Mouse (Mus musculus) ovary, postnatal 36 days (tissue): ENCODE results near the gene Hs3st3b1.

Experiments used
- DNase-seq: peaks from one replicate; pipeline ENCODE4 v3.0.0; 2022; ENCODE audit warnings: low spot score, mixed read lengths

Hs3st3b1 gene

DNA sequence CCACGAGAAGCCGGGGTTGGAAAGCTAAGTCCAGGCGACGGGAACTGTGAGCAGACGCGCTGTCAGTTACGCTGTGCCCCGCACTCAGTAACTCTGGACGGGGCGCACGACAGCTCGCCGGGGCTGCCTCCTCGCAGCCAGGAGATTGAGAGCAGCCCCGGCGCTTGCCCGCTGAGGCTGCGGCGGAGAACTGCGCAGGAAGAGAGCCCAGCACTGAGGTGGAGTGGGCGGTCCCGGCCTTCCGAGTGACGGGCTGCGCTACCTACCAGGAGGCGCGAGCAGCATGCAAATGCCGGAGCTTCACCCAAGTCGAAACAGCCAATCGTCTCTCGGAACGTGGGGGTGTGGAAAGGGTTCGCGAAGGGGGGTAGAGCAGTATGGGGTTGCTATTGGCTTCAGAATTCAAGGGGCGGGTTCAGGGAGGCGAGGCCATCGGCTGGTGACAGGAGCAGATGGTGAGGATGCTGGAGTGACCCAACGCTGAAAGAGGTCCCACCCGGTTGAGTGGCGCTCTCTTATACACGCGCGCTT lies at the start of gene Hs3st3b1:
Gene Hs3st3b1 (minus strand): TSS at position 200 of the 531 bp plus-strand sequence.
- DNase-seq: peak; percentile 92

GRCm38 (mm10) chr11:63971462-63971861 lies 49.4 kb upstream of the Hs3st3b1 start:
- no peak for DNase-seq

DNA sequence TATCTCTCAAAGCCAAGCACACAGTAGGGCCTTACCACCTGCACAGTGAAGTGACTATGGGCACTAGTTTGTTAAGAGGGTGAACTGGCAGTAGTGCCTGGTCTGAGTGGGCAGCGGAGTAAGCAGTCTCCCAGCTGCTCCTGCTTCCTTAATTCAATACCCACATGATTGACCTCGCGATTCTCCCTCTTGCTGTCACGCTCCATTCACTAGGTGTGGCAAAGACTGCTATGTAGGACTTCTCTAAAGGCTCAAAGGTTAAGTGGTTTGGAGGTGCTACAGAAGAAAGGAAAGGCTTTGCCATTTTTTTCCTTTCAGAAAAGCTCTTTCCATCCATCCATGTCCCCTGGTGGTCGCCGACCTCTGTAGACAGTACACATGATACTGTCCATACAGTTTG lies 48.7 kb upstream of the Hs3st3b1 start:
- no peak for DNase-seq

DNA sequence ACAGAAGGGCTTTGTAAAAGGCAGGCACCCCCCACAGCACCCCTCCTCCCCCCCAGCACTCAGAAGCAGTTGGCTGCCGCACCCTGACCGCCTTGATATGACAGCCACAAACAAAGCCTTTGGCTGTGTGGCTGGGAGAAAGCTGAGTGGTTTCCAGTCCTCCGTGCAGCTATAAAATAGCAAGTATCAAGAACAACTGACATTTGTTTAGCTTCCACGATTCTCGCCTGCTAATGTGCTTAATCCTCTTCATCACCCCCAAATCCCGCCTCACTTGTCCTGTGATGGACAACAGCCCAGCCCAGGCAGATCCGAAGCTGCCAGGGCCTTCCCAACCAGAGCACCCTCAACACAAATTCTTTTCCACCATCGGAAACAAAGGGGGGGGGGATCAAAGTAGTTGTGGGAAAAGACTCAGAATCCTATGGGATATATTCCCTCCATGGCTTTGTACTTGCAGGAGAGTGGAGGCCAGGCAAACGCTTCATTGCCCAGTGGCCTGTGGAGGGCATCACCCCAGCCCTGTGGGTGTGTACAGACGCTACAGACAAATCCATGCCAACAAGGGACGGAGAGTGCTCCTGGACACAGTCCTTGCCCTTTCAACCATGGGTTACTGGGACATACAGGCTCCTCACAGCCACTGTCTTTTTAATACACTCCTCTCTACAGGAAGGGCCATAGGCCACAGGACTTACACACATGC lies 47.3 kb upstream of the Hs3st3b1 start:
- no peak for DNase-seq

GRCm38 (mm10) chr11:63968388-63969035 lies 46.4 kb upstream of the Hs3st3b1 start:
- no peak for DNase-seq

DNA sequence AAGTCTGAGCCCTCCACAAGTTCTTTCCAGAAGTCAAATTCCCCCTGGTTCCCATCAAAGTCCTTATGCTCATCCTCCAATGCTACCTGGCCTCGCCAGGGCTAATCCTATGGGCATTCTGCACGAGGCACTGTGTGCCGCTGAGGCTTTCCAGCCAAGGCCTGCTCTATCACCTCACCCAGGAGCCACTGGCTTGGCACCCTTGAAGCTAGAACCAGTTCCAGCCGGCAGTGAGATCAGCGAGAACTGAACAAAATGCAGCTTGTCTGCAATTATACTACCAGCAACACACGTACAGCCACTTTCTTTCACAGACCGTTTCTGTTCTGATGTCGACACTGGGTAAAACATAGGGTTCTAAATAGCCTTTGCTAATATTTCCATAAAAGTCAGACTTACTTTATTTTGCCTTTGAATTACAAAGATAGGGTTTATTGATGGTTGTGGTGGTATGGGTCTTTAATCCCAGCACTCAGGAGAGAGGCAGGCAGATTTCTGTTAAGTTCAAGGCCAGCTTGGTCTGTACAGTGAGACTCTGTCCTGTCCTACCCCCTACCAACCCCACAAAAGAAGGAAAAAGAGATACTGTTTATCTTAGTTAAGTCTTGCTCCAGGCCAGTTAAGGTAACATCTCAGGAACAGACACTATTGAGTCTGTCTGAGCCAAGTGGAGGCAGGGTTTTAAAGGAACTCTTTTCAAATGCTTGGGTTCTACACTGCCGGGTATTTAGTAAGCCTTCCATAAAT lies 45.7 kb upstream of the Hs3st3b1 start:
- DNase-seq: no peak

DNA sequence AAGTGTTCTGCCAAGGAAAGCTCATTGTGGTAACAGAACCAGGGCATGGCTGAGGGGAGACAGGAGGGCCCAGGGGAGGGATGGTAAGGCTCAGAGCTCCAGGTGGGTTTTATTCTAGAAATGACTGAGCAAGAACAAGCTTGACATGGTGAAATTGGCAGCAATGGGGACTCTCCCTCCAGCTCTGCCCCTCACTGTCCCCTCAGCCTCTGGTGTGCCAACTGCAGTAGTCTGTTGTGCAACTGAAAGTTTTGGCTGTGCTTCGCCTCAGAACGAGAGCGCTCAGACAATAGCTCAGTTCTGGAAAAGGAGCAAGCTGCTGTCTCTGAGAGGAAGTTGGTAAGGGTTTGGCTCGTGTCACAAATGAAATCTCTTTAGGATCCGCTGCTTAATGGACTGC lies 43.3 kb upstream of the Hs3st3b1 start:
- no peak for DNase-seq

- DNase-seq: no peak
These were observed 35.1 kb upstream of the Hs3st3b1 start for GRCm38 (mm10) chr11:63957207-63957606.

- no peak for DNase-seq
These were observed 34.7 kb upstream of the Hs3st3b1 start for GRCm38 (mm10) chr11:63956748-63957147.

DNA sequence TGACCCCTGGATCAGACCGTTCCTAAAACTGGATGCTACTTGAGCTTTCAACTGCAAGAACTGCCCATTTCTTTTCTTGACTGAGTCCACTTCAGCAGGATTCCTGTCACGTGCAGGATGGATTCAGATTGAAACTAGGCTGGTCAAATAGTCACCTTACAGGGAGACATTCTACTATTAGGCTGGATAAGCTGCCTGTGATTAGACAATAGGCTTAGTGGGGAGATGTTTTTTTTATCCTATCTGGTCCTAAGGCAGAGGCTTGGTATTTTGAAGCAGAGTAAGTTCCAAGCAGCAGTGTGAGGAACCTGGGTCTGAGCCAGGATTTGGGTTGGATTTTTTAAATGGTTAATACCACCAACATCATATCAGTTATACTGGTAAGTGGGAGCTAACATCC lies 31.8 kb upstream of the Hs3st3b1 start:
- no peak for DNase-seq

DNA sequence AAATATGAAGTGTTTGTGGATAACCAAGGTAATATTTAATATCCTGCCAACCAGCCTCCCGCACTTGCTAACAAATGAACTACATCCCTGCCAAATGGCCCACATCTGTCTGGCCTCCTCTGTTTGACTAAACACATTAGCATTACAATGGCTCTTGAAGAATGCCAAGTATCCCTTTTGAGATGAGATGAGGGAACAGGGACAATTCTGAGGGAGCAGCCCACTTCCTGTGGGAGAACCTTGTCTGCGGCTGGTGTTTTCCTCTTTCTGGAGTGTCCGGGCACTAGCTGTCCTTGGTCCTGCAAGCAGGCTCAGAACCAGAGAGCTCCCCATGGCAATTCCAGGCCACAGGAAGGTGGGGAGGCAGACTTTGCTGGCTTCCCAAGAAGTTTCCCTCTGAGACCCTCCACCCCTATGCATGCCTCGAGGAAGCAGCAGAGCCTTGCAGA lies 30.7 kb upstream of the Hs3st3b1 start:
- DNase-seq: no peak

DNA sequence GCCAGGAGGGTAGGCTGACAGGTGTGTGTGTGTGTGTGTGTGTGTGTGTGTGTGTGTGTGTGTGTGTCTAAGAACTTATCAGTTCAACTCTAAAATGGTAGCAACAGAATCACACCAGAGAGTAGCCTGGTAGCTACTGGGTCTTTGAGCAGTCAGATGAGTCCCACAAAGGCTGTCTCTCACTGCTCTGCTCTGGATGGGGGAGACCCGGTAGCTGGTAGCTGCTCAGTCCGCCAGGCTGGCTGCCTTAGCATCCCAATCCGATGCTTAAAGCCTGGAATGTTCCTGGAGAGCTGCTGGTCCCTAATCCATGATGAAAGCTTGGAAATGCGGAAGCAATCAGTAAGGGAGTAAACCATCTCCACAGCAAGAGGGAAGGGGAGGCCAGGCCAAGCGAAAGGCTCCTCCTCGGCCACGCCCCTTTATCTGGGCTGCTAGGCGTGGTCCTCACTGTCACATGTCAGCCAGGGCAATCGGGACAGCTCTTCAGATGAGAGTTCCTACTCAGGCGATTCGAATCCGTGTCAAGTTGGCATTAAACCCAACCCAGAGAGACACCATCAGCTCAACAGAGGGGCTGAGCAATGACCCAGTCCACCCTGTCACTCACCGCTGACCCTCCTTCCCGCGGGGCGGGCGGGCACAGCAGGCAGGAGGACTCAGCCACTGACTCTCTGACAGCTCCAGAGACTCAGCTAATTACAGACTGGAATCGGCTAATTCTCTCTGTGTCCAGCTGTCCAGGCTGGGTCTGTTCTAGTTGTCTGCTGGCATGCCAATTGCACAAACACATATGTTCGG lies 29.9 kb upstream of the Hs3st3b1 start:
- DNase-seq: peak; percentile 41

- DNase-seq: no peak
These were observed 26.3 kb upstream of the Hs3st3b1 start for GRCm38 (mm10) chr11:63948371-63948770.

DNA sequence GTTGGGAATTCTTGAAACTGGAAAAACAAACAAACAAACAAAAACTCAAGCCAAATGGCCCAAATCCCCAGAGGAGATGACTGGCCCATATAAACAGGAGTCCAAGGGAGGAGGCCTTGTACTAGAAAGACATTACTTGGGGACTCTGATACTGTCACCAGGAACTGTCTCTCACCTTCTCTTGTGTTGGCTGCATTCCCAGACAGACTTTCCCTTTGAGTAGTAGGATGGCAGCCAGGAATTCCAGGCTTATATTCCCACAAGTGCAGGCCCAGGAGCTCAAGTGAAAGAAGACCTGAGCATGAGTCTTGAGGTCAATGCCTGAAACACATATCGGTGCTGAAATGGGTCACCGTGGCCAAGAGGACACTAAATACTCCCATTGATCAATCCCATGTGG lies 24.9 kb upstream of the Hs3st3b1 start:
- no peak for DNase-seq

- DNase-seq: no peak
These were observed 21.9 kb upstream of the Hs3st3b1 start for GRCm38 (mm10) chr11:63943947-63944346.

- no peak for DNase-seq
These were observed 21.3 kb upstream of the Hs3st3b1 start for GRCm38 (mm10) chr11:63943268-63943890.

- no peak for DNase-seq
These were observed 20.1 kb upstream of the Hs3st3b1 start for GRCm38 (mm10) chr11:63942177-63942576.

- no peak for DNase-seq
These were observed 14.6 kb upstream of the Hs3st3b1 start for GRCm38 (mm10) chr11:63936641-63937040.

DNA sequence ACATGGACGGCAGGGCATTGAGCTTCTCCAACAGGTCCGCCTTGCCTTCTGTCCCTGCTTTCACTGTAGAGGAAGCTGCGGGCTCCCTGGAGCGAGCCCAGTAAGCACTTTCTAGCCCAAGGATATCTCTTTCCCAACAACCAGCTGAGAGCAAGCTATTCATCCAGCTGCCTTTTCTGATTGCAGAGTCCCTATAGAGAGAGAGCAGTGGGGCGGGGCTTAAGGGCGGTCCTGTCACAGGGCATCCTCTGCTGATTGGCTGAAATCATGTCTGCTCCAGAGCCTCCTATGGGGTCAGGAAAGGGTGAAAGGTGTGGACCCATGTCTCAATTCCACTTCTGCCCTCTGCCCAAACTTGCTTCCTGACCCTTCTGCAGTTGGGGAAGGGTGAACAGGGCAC lies 4.8 kb upstream of the Hs3st3b1 start:
- DNase-seq: no peak

- DNase-seq: peak; percentile 83
These were observed 3.1 kb upstream of the Hs3st3b1 start for GRCm38 (mm10) chr11:63925161-63925582.

DNA sequence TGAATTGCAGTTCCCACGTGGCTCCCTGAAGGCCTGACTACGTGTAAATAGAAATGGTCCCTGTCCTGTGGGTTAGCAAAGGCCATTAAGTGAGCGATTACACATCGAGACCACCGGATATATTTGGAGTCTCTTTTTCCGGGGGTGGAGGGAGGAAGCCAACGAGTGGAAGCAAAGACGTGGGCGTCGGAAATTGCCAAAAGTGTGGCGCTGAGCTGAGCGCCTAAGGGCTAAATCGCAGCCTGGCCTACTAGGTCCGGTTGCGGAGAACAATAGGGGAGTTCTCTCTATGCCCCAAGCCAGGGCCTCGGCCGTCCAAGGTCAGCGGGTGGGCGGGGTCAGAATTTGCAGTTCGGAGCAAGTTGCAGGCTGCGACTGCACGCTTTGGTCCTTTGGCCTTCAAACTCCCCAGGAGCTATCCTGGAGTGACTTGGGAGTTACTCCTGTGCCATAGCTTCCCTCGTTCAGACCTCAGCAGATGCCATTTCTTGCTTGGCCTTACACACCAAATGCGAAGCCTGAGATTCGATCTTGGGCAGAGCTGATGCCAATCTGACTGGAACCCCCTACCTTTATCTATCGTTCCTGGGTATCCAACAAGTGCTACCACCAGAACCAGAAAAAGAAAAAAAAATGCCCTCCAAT lies 2.3 kb upstream of the Hs3st3b1 start:
- DNase-seq: peak; percentile 32
